Mouse (Mus musculus) brain, embryonic 14.5 days (tissue): Measurements from ENCODE around the gene Helq.

Experiments
- CTCF ChIP-seq: fragments of 200-500 bp; IDR thresholded peaks from 2 replicates; pipeline ENCODE4 v1.5.1; 2012; ENCODE audit warnings: inconsistent platforms, mild to moderate bottlenecking, moderate library complexity, borderline replicate concordance; ENCODE audit not compliant: insufficient read depth, insufficient read length; ENCODE audit errors: extremely low read depth
- POLR2A ChIP-seq: fragments of 200-500 bp; IDR thresholded peaks from 2 replicates; pipeline ENCODE4 v1.6.1; 2012; ENCODE audit warnings: mild to moderate bottlenecking, inconsistent platforms, borderline replicate concordance; ENCODE audit not compliant: poor library complexity, insufficient read depth, insufficient read length, severe bottlenecking; ENCODE audit errors: extremely low read depth

DNA sequence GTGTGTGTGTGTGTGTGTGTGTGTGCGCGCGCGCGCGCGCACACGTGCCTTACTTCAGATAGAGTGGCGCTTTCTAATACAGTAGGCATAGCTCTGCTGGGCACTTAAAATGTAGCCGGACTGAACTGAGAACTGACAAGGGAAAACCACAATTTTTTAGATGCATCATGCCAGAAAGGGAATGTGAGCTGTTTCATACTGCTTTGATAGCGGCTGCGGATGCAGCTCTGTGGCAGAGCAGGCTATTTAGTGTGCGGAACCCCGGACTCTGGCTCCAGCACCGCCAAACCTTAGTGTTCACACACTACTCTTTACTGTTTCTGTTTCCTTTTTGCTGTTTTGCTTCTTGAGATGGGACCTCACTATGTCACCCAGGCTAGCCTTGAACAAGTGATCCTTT is 81.6 kb downstream of the Helq start:
- TF ChIP-seq CTCF = no peak
- TF ChIP-seq POLR2A = no peak
